Mouse (Mus musculus): Measurements from ENCODE around the gene Ctnna2.

Ctnna2 gene

GRCm38 (mm10) chr6:76992128-76992527 lies 987.4 kb downstream of the Ctnna2 start:
- TF ChIP-seq CTCF (conservative IDR thresholded peaks at IDR 0.05; ENCODE audit: low read length) (no peak), NANOG (IDR thresholded peaks at IDR 0.05; ENCODE audit: borderline replicate concordance, low read length) (no peak), POU5F1 (IDR thresholded peaks at IDR 0.05; ENCODE audit: borderline replicate concordance, low read length) (no peak)
- Histone ChIP-seq H3K4me3 (replicated peaks; ENCODE audit: low read length) (no peak overlapping the region), H3K36me3 (ENCODE audit: insufficient read depth, low read length) (no peaks in the 10 kb centered on the region), H3K4me1 (replicated peaks; ENCODE audit: low read depth, low read length) (no peaks in the 10 kb centered on the region), H3K27me3 (ENCODE audit: insufficient read depth, low read length) (no peaks in the 10 kb centered on the region), H3K9me3 (ENCODE audit: low read length) (no peaks in the 10 kb centered on the region)

GRCm38 (mm10) chr6:76984773-76985172 lies 994.7 kb downstream of the Ctnna2 start:
- Histone ChIP-seq H3K36me3 (ENCODE audit: insufficient read depth, low read length) (no peaks in the 10 kb centered on the region), H3K4me3 (replicated peaks; ENCODE audit: low read length) (no peak overlapping the region), H3K9me3 (ENCODE audit: low read length) (no peaks in the 10 kb centered on the region), H3K4me1 (replicated peaks; ENCODE audit: low read depth, low read length) (peaks cover 22% of the 10 kb centered on the region), H3K27me3 (ENCODE audit: insufficient read depth, low read length) (no peaks in the 10 kb centered on the region)
- TF ChIP-seq POU5F1 (IDR thresholded peaks at IDR 0.05; ENCODE audit: borderline replicate concordance, low read length) (no peak), CTCF (conservative IDR thresholded peaks at IDR 0.05; ENCODE audit: low read length) (no peak), NANOG (IDR thresholded peaks at IDR 0.05; ENCODE audit: borderline replicate concordance, low read length) (no peak)

DNA sequence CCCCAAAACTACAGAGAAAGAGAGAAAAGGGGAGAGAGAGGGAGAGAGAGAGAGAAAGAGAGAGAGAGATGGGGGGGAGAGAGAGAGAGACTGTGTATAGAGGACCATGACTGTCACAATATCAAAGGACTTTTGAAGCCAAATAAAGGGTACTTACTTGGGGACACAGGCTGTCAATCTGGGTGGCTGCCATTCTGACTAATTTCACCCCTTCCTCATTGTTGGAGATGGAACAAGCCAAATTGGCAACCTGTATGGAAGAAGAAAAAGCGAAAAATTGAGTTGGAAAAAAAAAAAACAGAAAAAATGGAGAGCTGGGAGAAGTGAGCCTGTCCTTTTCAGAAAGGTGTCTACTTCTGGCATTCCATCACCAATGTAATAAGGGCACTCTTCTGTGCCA lies 997.8 kb downstream of the Ctnna2 start:
- no peaks in the 10 kb centered on the region for H3K36me3 ChIP-seq (ENCODE audit: insufficient read depth, low read length)
- H3K27me3 ChIP-seq (ENCODE audit: insufficient read depth, low read length) = no peaks in the 10 kb centered on the region
- H3K4me1 ChIP-seq (replicated peaks; ENCODE audit: low read depth, low read length) = peaks cover 41% of the 10 kb centered on the region
- no peak overlapping the region for H3K4me3 ChIP-seq (replicated peaks; ENCODE audit: low read length)
- TF ChIP-seq POU5F1 (IDR thresholded peaks at IDR 0.05; ENCODE audit: borderline replicate concordance, low read length) = no peak
- TF ChIP-seq CTCF (conservative IDR thresholded peaks at IDR 0.05; ENCODE audit: low read length) = no peak
- TF ChIP-seq NANOG (IDR thresholded peaks at IDR 0.05; ENCODE audit: borderline replicate concordance, low read length) = no peak
- no peaks in the 10 kb centered on the region for H3K9me3 ChIP-seq (ENCODE audit: low read length)

DNA sequence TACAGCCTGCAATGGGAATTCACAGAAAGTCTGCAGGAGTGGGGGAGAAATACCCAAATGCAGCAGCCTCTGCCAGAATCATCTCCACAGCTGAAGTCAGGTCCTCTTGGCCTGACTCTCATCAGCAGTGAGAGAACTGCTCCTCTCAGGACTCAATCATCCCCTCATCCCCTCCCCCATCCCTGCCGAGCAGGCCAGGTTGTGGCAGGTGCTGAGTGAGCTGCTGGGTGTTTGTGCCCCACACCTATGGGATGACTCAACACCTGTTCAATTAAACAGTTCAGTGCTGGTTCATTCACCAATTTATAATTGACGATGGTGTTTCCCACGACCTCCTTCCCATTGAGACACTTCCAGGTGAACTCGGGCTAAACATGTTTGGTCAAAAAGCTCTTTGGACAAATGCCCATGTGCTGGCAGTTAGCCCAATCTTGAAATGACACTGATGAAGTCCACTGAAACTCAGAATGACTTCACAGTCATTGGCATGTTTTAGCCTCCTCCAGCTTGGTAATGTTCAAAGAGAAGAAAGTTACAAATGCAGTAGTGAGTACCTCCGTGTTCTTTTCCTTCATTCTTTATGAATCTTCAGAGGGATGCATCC lies 1000.1 kb downstream of the Ctnna2 start:
- Histone ChIP-seq H3K4me1 (replicated peaks; ENCODE audit: low read depth, low read length) (peaks cover 33% of the 10 kb centered on the region), H3K4me3 (replicated peaks; ENCODE audit: low read length) (no peak overlapping the region), H3K9me3 (ENCODE audit: low read length) (no peaks in the 10 kb centered on the region), H3K36me3 (ENCODE audit: insufficient read depth, low read length) (no peaks in the 10 kb centered on the region), H3K27me3 (ENCODE audit: insufficient read depth, low read length) (no peaks in the 10 kb centered on the region)
- TF ChIP-seq CTCF (conservative IDR thresholded peaks at IDR 0.05; ENCODE audit: low read length) (no peak), NANOG (IDR thresholded peaks at IDR 0.05; ENCODE audit: borderline replicate concordance, low read length) (no peak), POU5F1 (IDR thresholded peaks at IDR 0.05; ENCODE audit: borderline replicate concordance, low read length) (no peak)

DNA sequence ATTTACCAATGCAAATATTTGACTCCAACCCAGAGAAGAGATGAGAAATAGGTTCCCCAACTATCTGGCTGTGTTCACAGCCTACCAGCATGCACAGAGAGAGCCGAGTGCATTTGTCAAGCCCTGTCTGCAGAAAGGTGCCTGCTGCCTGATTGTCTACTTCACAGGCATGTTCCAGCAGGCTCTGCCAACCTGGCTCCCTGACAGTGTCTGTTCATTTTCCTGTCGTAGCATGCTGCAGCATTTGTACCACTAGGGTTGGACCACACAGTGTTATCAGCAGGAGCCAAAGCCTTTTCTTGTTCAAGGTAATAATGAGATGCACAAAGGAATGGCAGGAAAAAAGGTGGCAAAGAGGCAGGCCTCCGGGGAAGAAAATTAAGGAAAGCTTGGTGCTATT lies 1001.7 kb downstream of the Ctnna2 start:
- Histone ChIP-seq H3K9me3 (ENCODE audit: low read length) (0 out of 2 replicates have a peak, but pooled peaks cover 9% of the 10 kb centered on the region), H3K27me3 (ENCODE audit: insufficient read depth, low read length) (no peaks in the 10 kb centered on the region), H3K4me3 (replicated peaks; ENCODE audit: low read length) (no peak overlapping the region), H3K4me1 (replicated peaks; ENCODE audit: low read depth, low read length) (peaks cover 22% of the 10 kb centered on the region), H3K36me3 (ENCODE audit: insufficient read depth, low read length) (no peaks in the 10 kb centered on the region)
- TF ChIP-seq POU5F1 (IDR thresholded peaks at IDR 0.05; ENCODE audit: borderline replicate concordance, low read length) (no peak), CTCF (conservative IDR thresholded peaks at IDR 0.05; ENCODE audit: low read length) (no peak), NANOG (IDR thresholded peaks at IDR 0.05; ENCODE audit: borderline replicate concordance, low read length) (no peak)

DNA sequence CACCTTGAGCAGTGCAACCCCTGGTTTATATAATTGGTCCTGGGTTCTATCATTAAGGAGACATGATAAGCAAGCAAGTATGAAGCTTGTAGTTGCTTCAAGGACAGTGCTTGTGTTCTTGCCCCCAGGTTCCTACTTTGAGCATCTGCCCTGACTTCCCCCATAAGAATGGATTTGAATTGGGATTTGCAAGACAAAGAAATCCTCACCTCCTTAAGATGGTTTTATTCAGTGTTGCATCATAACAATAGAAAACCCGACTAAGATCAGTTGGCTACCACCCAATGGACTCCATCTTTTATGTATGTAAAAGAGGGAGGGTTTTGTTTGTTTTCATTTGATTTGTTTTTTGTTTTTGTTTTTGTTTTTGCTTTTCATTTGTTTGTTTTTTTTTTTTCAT lies 1005.2 kb downstream of the Ctnna2 start:
- Histone ChIP-seq H3K9me3 (ENCODE audit: low read length) (0 out of 2 replicates have a peak, but pooled peaks cover 9% of the 10 kb centered on the region), H3K4me1 (replicated peaks; ENCODE audit: low read depth, low read length) (peaks cover 17% of the 10 kb centered on the region), H3K4me3 (replicated peaks; ENCODE audit: low read length) (no peak overlapping the region), H3K36me3 (ENCODE audit: insufficient read depth, low read length) (no peaks in the 10 kb centered on the region), H3K27me3 (ENCODE audit: insufficient read depth, low read length) (no peaks in the 10 kb centered on the region)
- peak; percentile 62; the same call in 1 of the 2 replicates for TF ChIP-seq NANOG (IDR thresholded peaks at IDR 0.05; ENCODE audit: borderline replicate concordance, low read length)
- no peak for TF ChIP-seq CTCF (conservative IDR thresholded peaks at IDR 0.05; ENCODE audit: low read length)
- no peak for TF ChIP-seq POU5F1 (IDR thresholded peaks at IDR 0.05; ENCODE audit: borderline replicate concordance, low read length)

- no peaks in the 10 kb centered on the region for H3K36me3 ChIP-seq (ENCODE audit: insufficient read depth, low read length)
- H3K27me3 ChIP-seq (ENCODE audit: insufficient read depth, low read length) = no peaks in the 10 kb centered on the region
- no peaks in the 10 kb centered on the region for H3K9me3 ChIP-seq (ENCODE audit: low read length)
- H3K4me3 ChIP-seq (replicated peaks; ENCODE audit: low read length) = no peak overlapping the region
- TF ChIP-seq NANOG (IDR thresholded peaks at IDR 0.05; ENCODE audit: borderline replicate concordance, low read length) = no peak
- TF ChIP-seq CTCF (conservative IDR thresholded peaks at IDR 0.05; ENCODE audit: low read length) = no peak
- no peak for TF ChIP-seq POU5F1 (IDR thresholded peaks at IDR 0.05; ENCODE audit: borderline replicate concordance, low read length)
- H3K4me1 ChIP-seq (replicated peaks; ENCODE audit: low read depth, low read length) = no peaks in the 10 kb centered on the region
These were observed 1014.5 kb downstream of the Ctnna2 start for GRCm38 (mm10) chr6:76964998-76965432.

GRCm38 (mm10) chr6:76908086-76908485 lies 1071.4 kb downstream of the Ctnna2 start:
- no peaks in the 10 kb centered on the region for H3K4me1 ChIP-seq (replicated peaks; ENCODE audit: low read depth, low read length)
- H3K27me3 ChIP-seq (ENCODE audit: insufficient read depth, low read length) = no peaks in the 10 kb centered on the region
- TF ChIP-seq NANOG (IDR thresholded peaks at IDR 0.05; ENCODE audit: borderline replicate concordance, low read length) (no peak), CTCF (conservative IDR thresholded peaks at IDR 0.05; ENCODE audit: low read length) (no peak), POU5F1 (IDR thresholded peaks at IDR 0.05; ENCODE audit: borderline replicate concordance, low read length) (no peak)
- no peaks in the 10 kb centered on the region for H3K9me3 ChIP-seq (ENCODE audit: low read length)
- H3K4me3 ChIP-seq (replicated peaks; ENCODE audit: low read length) = no peak overlapping the region
- H3K36me3 ChIP-seq (ENCODE audit: insufficient read depth, low read length) = no peaks in the 10 kb centered on the region

GRCm38 (mm10) chr6:76897156-76897555 lies 1082.3 kb downstream of the Ctnna2 start:
- no peaks in the 10 kb centered on the region for H3K27me3 ChIP-seq (ENCODE audit: insufficient read depth, low read length)
- H3K4me3 ChIP-seq (replicated peaks; ENCODE audit: low read length) = no peak overlapping the region
- TF ChIP-seq NANOG (IDR thresholded peaks at IDR 0.05; ENCODE audit: borderline replicate concordance, low read length) (no peak), POU5F1 (IDR thresholded peaks at IDR 0.05; ENCODE audit: borderline replicate concordance, low read length) (no peak), CTCF (conservative IDR thresholded peaks at IDR 0.05; ENCODE audit: low read length) (no peak)
- H3K9me3 ChIP-seq (ENCODE audit: low read length) = no peaks in the 10 kb centered on the region
- H3K36me3 ChIP-seq (ENCODE audit: insufficient read depth, low read length) = no peaks in the 10 kb centered on the region
- H3K4me1 ChIP-seq (replicated peaks; ENCODE audit: low read depth, low read length) = no peaks in the 10 kb centered on the region

Data from E14TG2a.4 (cell line).